Mouse (Mus musculus) activated CD4-positive, CD25-positive, alpha-beta regulatory T cell, adult 9 weeks (primary cell): ENCODE measurements around the gene Gm8906. TPM values are rescaled to one million over a fixed set of nuclear protein-coding genes. Genes with fewer than 3 reads are reported as not detected.

ENCODE experiments used
- polyA plus RNA-seq: library from polyadenylated mRNA; unstranded; fragments of 100-300 nt; shearing (Covaris generic); gene quantifications from one replicate; pipeline ENCODE4 v1.2.1, GENCODE M21; 2017

Gene Gm8906
- not detected for polyA plus RNA-seq

GRCm38 (mm10) chr5:11502385-11502784, at the start of gene Gm8906:
TSS of gene Gm8906 (plus strand) at chr5:11502685.

Other genes starting within 250 kb of the Gm8906 start
- not detected for gene Gm8890, start 246.7 kb upstream of the Gm8906 start, polyA plus RNA-seq
- not detected for gene Speer1, start 161.2 kb upstream of the Gm8906 start, polyA plus RNA-seq
- gene Gm8897, start 86.3 kb upstream of the Gm8906 start, polyA plus RNA-seq = not detected
- not detected for gene Gm6460, start 92.2 kb downstream of the Gm8906 start, polyA plus RNA-seq
- not detected for gene Gm8922, start 179.3 kb downstream of the Gm8906 start, polyA plus RNA-seq